Mouse (Mus musculus): ENCODE measurements around the gene Spred2. TPM values are rescaled to one million over a fixed set of nuclear protein-coding genes. Genes with fewer than 3 reads are reported as not detected.

Gene Spred2
- total and polyA plus RNA-seq, 3 experiments, result 7.8 to 76.0 (median 25.9) TPM

GRCm38 (mm10) chr11:19947626-19948135 lies 23.5 kb downstream of the Spred2 start:
- H3K27ac ChIP-seq (ENCODE audit: control insufficient read depth, low read depth, low read length), result no peak overlapping the region
- no peak for DNase-seq (ENCODE audit: low read depth, low spot score)
- H3K79me2 ChIP-seq (ENCODE audit: control insufficient read depth, insufficient read depth, low read length, poor library complexity), result peaks cover 76% of the 10 kb centered on the region
- no peaks in the 10 kb centered on the region for H3K27me3 ChIP-seq (ENCODE audit: control insufficient read depth in 1 of 2, insufficient read depth in 2 of 2, low read length in 2 of 2)
- no peak overlapping the region for H3K9ac ChIP-seq (ENCODE audit: control insufficient read depth, low read depth, low read length, poor library complexity, severe bottlenecking)
- peaks cover 0 to 5% of the 10 kb centered on the region in 2 experiments; a peak in 1 of 4 replicates for H3K4me1 ChIP-seq (ENCODE audit: control insufficient read depth in 1 of 2, insufficient read depth in 2 of 2, low read length in 2 of 2)
- H3K36me3 ChIP-seq (ENCODE audit: control insufficient read depth in 1 of 2, insufficient read depth in 2 of 2, low read length in 2 of 2), result peaks cover 6 to 16% of the 10 kb centered on the region in 2 experiments
- TF ChIP-seq UBTF (IDR thresholded peaks at IDR 0.05; ENCODE audit: borderline replicate concordance, insufficient read depth, low read depth, low read length) (no peak), GATA1 (IDR thresholded peaks at IDR 0.05; ENCODE audit: low read depth, low read length) (no peak), ELF1 (IDR thresholded peaks at IDR 0.05; ENCODE audit: low read depth, low read length) (no peak), MEF2A (IDR thresholded peaks at IDR 0.05; ENCODE audit: extremely low read depth, insufficient replicate concordance, low read depth, low read length, poor library complexity, severe bottlenecking) (no peak), MXI1 (IDR thresholded peaks at IDR 0.05; ENCODE audit: low read depth, low read length) (no peak), ZNF384 (IDR thresholded peaks at IDR 0.05; ENCODE audit: low read depth, low read length) (no peak), ETS1 (IDR thresholded peaks at IDR 0.05; ENCODE audit: low read depth, low read length) (no peak), MAZ (IDR thresholded peaks at IDR 0.05; ENCODE audit: low read depth, low read length) (no peak), KAT2A (conservative IDR thresholded peaks at IDR 0.05; ENCODE audit: low read depth, low read length) (no peak), MAFK (IDR thresholded peaks at IDR 0.05; ENCODE audit: borderline replicate concordance, low read depth, low read length) (no peak), ZC3H11A (IDR thresholded peaks at IDR 0.05; ENCODE audit: low read depth, low read length) (no peak), MYC (IDR thresholded peaks at IDR 0.05; ENCODE audit: low read depth, low read length) (no peak), EP300 (IDR thresholded peaks at IDR 0.05; ENCODE audit: low read depth in 1 of 2, low read length in 2 of 2) (no peak), HCFC1 (IDR thresholded peaks at IDR 0.05; ENCODE audit: low read depth, low read length) (no peak), MYB (IDR thresholded peaks at IDR 0.05; ENCODE audit: low read depth, low read length) (no peak), POLR2AphosphoS5 (IDR thresholded peaks at IDR 0.05; ENCODE audit: borderline replicate concordance, low read depth, low read length) (no peak)
- H3K9me3 ChIP-seq (replicated peaks; ENCODE audit: insufficient read depth, low read length), result no peaks in the 10 kb centered on the region
- no peak overlapping the region for H3K4me3 ChIP-seq (ENCODE audit: control insufficient read depth in 1 of 2, insufficient read depth in 1 of 2, low read depth in 2 of 2, low read length in 2 of 2)

GRCm38 (mm10) chr11:19949725-19950124 lies 25.6 kb downstream of the Spred2 start:
- Histone ChIP-seq H3K27ac (ENCODE audit: control insufficient read depth, low read depth, low read length) (no peak overlapping the region), H3K27me3 (ENCODE audit: control insufficient read depth in 1 of 2, insufficient read depth in 2 of 2, low read length in 2 of 2) (no peaks in the 10 kb centered on the region), H3K9me3 (replicated peaks; ENCODE audit: insufficient read depth, low read length) (no peaks in the 10 kb centered on the region), H3K36me3 (ENCODE audit: control insufficient read depth in 1 of 2, insufficient read depth in 2 of 2, low read length in 2 of 2) (peaks cover 11 to 12% of the 10 kb centered on the region in 2 experiments), H3K4me3 (ENCODE audit: control insufficient read depth in 1 of 2, insufficient read depth in 1 of 2, low read depth in 2 of 2, low read length in 2 of 2) (no peak overlapping the region), H3K4me1 (ENCODE audit: control insufficient read depth in 1 of 2, insufficient read depth in 2 of 2, low read length in 2 of 2) (peaks cover 0 to 10% of the 10 kb centered on the region in 2 experiments; a peak in 2 of 4 replicates), H3K79me2 (ENCODE audit: control insufficient read depth, insufficient read depth, low read length, poor library complexity) (peaks cover 71% of the 10 kb centered on the region), H3K9ac (ENCODE audit: control insufficient read depth, low read depth, low read length, poor library complexity, severe bottlenecking) (no peak overlapping the region)
- DNase-seq (ENCODE audit: low read depth, low spot score), result no peak
- no peak for TF ChIP-seq KAT2A (conservative IDR thresholded peaks at IDR 0.05; ENCODE audit: low read depth, low read length)
- no peak for TF ChIP-seq ETS1 (IDR thresholded peaks at IDR 0.05; ENCODE audit: low read depth, low read length)
- no peak for TF ChIP-seq TAL1 (IDR thresholded peaks at IDR 0.05; ENCODE audit: low read length)
- no peak for TF ChIP-seq HCFC1 (IDR thresholded peaks at IDR 0.05; ENCODE audit: low read depth, low read length)
- no peak for TF ChIP-seq GABPA (IDR thresholded peaks at IDR 0.05; ENCODE audit: low read depth, low read length)
- TF ChIP-seq GATA1 (IDR thresholded peaks at IDR 0.05; ENCODE audit: low read depth, low read length), result no peak
